Mouse (Mus musculus) neural tube, embryonic 13.5 days (tissue): ENCODE data around the gene Pdgfd. TPM values are rescaled to one million over a fixed set of nuclear protein-coding genes. Genes with fewer than 3 reads are reported as not detected.

ENCODE experiments used
- ATAC-seq: fragments of 200-750 bp; cut with Nextera tagmentation; 2 replicates; pipeline ENCODE4 v1.8.0; 2017; ENCODE audit warnings: low read depth, mild to moderate bottlenecking, moderate TSS enrichment, moderate library complexity
- H3K27ac ChIP-seq: fragments of 300-500 bp; sonication (generic); replicated peaks from 2 replicates; pipeline ENCODE4 v1.5.1; 2015; ENCODE audit warnings: moderate library complexity, mild to moderate bottlenecking, inconsistent platforms
- H3K27me3 ChIP-seq: fragments of 300-500 bp; sonication (generic); 2 replicates; pipeline ENCODE4 v1.6.1; 2015; ENCODE audit warnings: mild to moderate bottlenecking, inconsistent platforms
- H3K36me3 ChIP-seq: fragments of 300-500 bp; sonication (generic); 2 replicates; pipeline ENCODE4 v1.6.1; 2015; ENCODE audit warnings: mild to moderate bottlenecking, inconsistent platforms
- H3K4me1 ChIP-seq: fragments of 300-500 bp; sonication (generic); replicated peaks from 2 replicates; pipeline ENCODE4 v1.6.1; 2015; ENCODE audit warnings: inconsistent platforms
- H3K4me2 ChIP-seq: fragments of 300-500 bp; sonication (generic); 2 replicates; pipeline ENCODE4 v1.6.1; 2015; ENCODE audit warnings: inconsistent platforms, mild to moderate bottlenecking, moderate library complexity
- H3K4me3 ChIP-seq: fragments of 300-500 bp; sonication (generic); 2 replicates; pipeline ENCODE4 v1.5.1; 2015; ENCODE audit warnings: mild to moderate bottlenecking, inconsistent platforms
- H3K9ac ChIP-seq: fragments of 300-500 bp; sonication (generic); 2 replicates; pipeline ENCODE4 v1.6.1; 2015; ENCODE audit warnings: moderate library complexity, mild to moderate bottlenecking, inconsistent platforms
- H3K9me3 ChIP-seq: fragments of 300-500 bp; sonication (generic); 2 replicates; pipeline ENCODE4 v1.6.1; 2016; ENCODE audit warnings: inconsistent platforms
- WGBS: fragments of 180-500 bp; shearing (Covaris S2); methylation state at CpG from one replicate; pipeline ENCODE4 v1.1.7; 2015; 5-methylcytosine and 5-hydroxymethylcytosine counted together
- polyA plus RNA-seq: library from polyadenylated mRNA; unstranded; fragments of >200 nt; fragmentation: Nextera tagmentation; extraction: Ambion mirVana; gene quantifications from 2 replicates; pipeline ENCODE4 v1.2.1, GENCODE M21; 2015

Pdgfd gene
- polyA plus RNA-seq, 1 experiment from 2014 or later, result 2.2 TPM

- WGBS, result 76% methylated on average over 2 of the region's 2 CpGs
Measured at GRCm38 (mm10) chr9:6251990-6252389, 83.6 kb downstream of the Pdgfd start.

GRCm38 (mm10) chr9:6257072-6257471 lies 88.7 kb downstream of the Pdgfd start:
- H3K4me3 ChIP-seq, result no peak overlapping the region
- no peak overlapping the region for H3K4me2 ChIP-seq
- H3K27me3 ChIP-seq, result no peaks in the 10 kb centered on the region
- no peaks in the 10 kb centered on the region for H3K4me1 ChIP-seq
- no peaks in the 10 kb centered on the region for H3K36me3 ChIP-seq
- no peaks in the 10 kb centered on the region for H3K9me3 ChIP-seq
- no peak overlapping the region for H3K27ac ChIP-seq
- ATAC-seq, result no peak
- no peak overlapping the region for H3K9ac ChIP-seq

More at GRCm38 (mm10) chr9:6251990-6252389, 83.6 kb downstream of the Pdgfd start:
- no peak for ATAC-seq
- Histone ChIP-seq H3K27me3 (no peaks in the 10 kb centered on the region), H3K27ac (no peak overlapping the region), H3K4me2 (no peak overlapping the region), H3K4me1 (no peaks in the 10 kb centered on the region), H3K9ac (no peak overlapping the region), H3K36me3 (no peaks in the 10 kb centered on the region), H3K9me3 (no peaks in the 10 kb centered on the region), H3K4me3 (no peak overlapping the region)

- H3K4me2 ChIP-seq, result no peak overlapping the region
- no peaks in the 10 kb centered on the region for H3K27me3 ChIP-seq
- H3K27ac ChIP-seq, result no peak overlapping the region
- no peak for ATAC-seq
- no peaks in the 10 kb centered on the region for H3K9me3 ChIP-seq
- H3K9ac ChIP-seq, result no peak overlapping the region
- WGBS, result 80% methylated on average over 2 of the region's 2 CpGs
- H3K4me1 ChIP-seq, result no peaks in the 10 kb centered on the region
- H3K4me3 ChIP-seq, result no peak overlapping the region
- H3K36me3 ChIP-seq, result no peaks in the 10 kb centered on the region
Measured at GRCm38 (mm10) chr9:6264820-6265219, 96.4 kb downstream of the Pdgfd start.

GRCm38 (mm10) chr9:6269796-6270280 lies 101.5 kb downstream of the Pdgfd start, which contains the start of gene Ddi1:
Gene Ddi1, minus strand, starts transcription at chr9:6269846.
- no peak for ATAC-seq
- no peaks in the 10 kb centered on the region for H3K36me3 ChIP-seq
- H3K4me3 ChIP-seq, result no peak within 1 kb of the TSS
- H3K4me1 ChIP-seq, result no peaks in the 10 kb centered on the region
- no peak within 1 kb of the TSS for H3K4me2 ChIP-seq
- no peaks in the 10 kb centered on the region for H3K27me3 ChIP-seq
- WGBS, result 82% methylated on average over 1 of the region's 1 CpGs
- no peak within 1 kb of the TSS for H3K9ac ChIP-seq
- no peaks in the 10 kb centered on the region for H3K9me3 ChIP-seq
- H3K27ac ChIP-seq, result no peak within 1 kb of the TSS

- WGBS, result 88% methylated on average over 1 of the region's 1 CpGs
- no peak overlapping the region for H3K4me2 ChIP-seq
- no peak for ATAC-seq
- H3K27ac ChIP-seq, result no peak overlapping the region
- H3K9ac ChIP-seq, result no peak overlapping the region
- H3K36me3 ChIP-seq, result no peaks in the 10 kb centered on the region
- H3K4me3 ChIP-seq, result no peak overlapping the region
- no peaks in the 10 kb centered on the region for H3K9me3 ChIP-seq
- no peaks in the 10 kb centered on the region for H3K27me3 ChIP-seq
- H3K4me1 ChIP-seq, result no peaks in the 10 kb centered on the region
Measured at GRCm38 (mm10) chr9:6276395-6276794, 108.0 kb downstream of the Pdgfd start.

GRCm38 (mm10) chr9:6277526-6277925 lies 109.1 kb downstream of the Pdgfd start:
- Histone ChIP-seq H3K36me3 (no peaks in the 10 kb centered on the region), H3K27me3 (no peaks in the 10 kb centered on the region), H3K4me1 (no peaks in the 10 kb centered on the region), H3K9ac (no peak overlapping the region), H3K27ac (no peak overlapping the region), H3K4me3 (no peak overlapping the region), H3K4me2 (no peak overlapping the region), H3K9me3 (no peaks in the 10 kb centered on the region)
- no peak for ATAC-seq

- Histone ChIP-seq H3K4me3 (no peak overlapping the region), H3K4me2 (no peak overlapping the region), H3K4me1 (peaks cover 5% of the 10 kb centered on the region; the same call in 1 of the 2 replicates), H3K27ac (no peak overlapping the region), H3K9ac (no peak overlapping the region), H3K27me3 (no peaks in the 10 kb centered on the region), H3K36me3 (no peaks in the 10 kb centered on the region), H3K9me3 (no peaks in the 10 kb centered on the region)
- WGBS, result 68% methylated on average over 1 of the region's 1 CpGs
- ATAC-seq, result no peak
Measured at GRCm38 (mm10) chr9:6286770-6287169, 118.4 kb downstream of the Pdgfd start.

DNA sequence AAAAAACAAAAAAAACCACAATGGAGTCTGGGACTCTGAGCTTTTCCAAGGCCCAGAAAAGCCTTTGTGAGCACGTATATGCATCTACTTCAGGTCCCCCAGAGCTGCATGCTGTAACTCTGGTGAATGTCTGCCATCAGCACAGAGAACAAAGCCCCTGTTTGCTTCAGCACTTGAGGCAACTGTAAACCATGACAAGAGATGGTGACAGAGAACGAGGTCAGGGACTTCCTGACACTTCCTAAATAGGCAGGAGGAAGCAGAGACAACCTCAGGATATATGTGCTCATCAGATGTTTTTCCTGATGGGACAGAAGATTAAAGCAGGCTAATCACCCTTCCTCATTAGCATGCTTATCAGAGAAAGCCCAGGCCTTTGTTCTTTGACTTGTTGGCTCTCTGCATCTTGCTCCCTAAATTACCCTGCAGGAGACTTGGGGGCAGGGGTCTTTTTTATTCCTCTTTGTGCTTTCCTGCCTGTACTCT lies 120.9 kb downstream of the Pdgfd start:
- Histone ChIP-seq H3K4me2 (no peak overlapping the region), H3K36me3 (no peaks in the 10 kb centered on the region), H3K9ac (no peak overlapping the region), H3K4me3 (no peak overlapping the region), H3K27me3 (no peaks in the 10 kb centered on the region), H3K9me3 (no peaks in the 10 kb centered on the region), H3K4me1 (peaks cover 5% of the 10 kb centered on the region; the same call in 1 of the 2 replicates), H3K27ac (no peak overlapping the region)
- ATAC-seq, result peak; percentile 40; the same call in 1 of the 2 replicates
- WGBS, result 9% methylated on average over 2 of the region's 2 CpGs

DNA sequence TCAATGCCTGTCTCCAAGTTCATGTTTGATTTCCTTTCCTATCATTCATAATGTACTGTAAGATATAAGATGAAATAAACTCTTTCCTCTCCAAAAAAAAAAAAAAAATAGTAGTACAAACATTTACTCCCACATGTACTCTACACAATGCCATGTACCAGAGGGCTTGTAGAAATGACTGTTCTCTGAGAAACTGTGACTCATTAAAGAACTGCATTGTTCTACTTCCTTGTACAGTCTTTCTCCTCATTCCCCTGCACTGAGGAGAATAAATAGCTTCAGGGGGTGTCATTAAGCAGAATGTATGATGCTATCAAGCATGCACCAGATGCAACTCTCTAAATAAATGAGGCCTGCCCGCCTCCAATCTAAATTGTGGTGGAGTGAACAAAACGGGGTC lies 130.2 kb downstream of the Pdgfd start:
- H3K4me3 ChIP-seq, result no peak overlapping the region
- no peak overlapping the region for H3K27ac ChIP-seq
- no peak overlapping the region for H3K9ac ChIP-seq
- 65% methylated on average over 2 of the region's 2 CpGs for WGBS
- H3K27me3 ChIP-seq, result no peaks in the 10 kb centered on the region
- H3K9me3 ChIP-seq, result no peaks in the 10 kb centered on the region
- H3K4me2 ChIP-seq, result no peak overlapping the region
- ATAC-seq, result no peak
- H3K36me3 ChIP-seq, result no peaks in the 10 kb centered on the region
- no peaks in the 10 kb centered on the region for H3K4me1 ChIP-seq

GRCm38 (mm10) chr9:6302050-6302449 lies 133.7 kb downstream of the Pdgfd start:
- ATAC-seq, result no peak
- 78% methylated on average over 3 of the region's 3 CpGs for WGBS

DNA sequence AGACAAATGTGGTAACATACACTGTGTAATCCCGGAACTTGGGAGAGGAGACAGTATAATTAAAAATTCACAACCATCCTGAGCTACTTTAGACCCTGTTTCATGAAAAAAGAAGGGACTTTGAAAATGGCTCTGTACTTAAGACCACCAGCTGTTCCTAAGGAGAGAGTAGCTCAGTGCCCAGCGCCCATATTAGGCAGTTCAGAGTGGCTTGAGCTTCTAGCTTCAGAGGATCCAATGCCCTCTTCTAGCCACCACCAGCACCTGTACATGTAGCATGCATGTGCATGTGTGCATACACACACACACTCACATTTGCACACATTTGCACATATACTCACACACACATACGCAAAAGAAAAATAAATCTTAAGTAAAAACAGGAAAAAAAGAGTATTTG lies 136.2 kb downstream of the Pdgfd start:
- no peak overlapping the region for H3K4me2 ChIP-seq
- H3K36me3 ChIP-seq, result no peaks in the 10 kb centered on the region
- no peaks in the 10 kb centered on the region for H3K9me3 ChIP-seq
- H3K4me3 ChIP-seq, result no peak overlapping the region
- H3K9ac ChIP-seq, result no peak overlapping the region
- no peaks in the 10 kb centered on the region for H3K27me3 ChIP-seq
- no peaks in the 10 kb centered on the region for H3K4me1 ChIP-seq
- H3K27ac ChIP-seq, result no peak overlapping the region
- ATAC-seq, result no peak
- WGBS, result 86% methylated on average over 3 of the region's 3 CpGs

More at GRCm38 (mm10) chr9:6302050-6302449, 133.7 kb downstream of the Pdgfd start:
- Histone ChIP-seq H3K27me3 (no peaks in the 10 kb centered on the region), H3K4me1 (no peaks in the 10 kb centered on the region), H3K9ac (no peak overlapping the region), H3K9me3 (no peaks in the 10 kb centered on the region), H3K4me3 (no peak overlapping the region), H3K27ac (no peak overlapping the region), H3K4me2 (no peak overlapping the region), H3K36me3 (no peaks in the 10 kb centered on the region)

GRCm38 (mm10) chr9:6305847-6306246 lies 137.5 kb downstream of the Pdgfd start:
- Histone ChIP-seq H3K27me3 (no peaks in the 10 kb centered on the region), H3K9ac (no peak overlapping the region), H3K36me3 (no peaks in the 10 kb centered on the region), H3K9me3 (no peaks in the 10 kb centered on the region), H3K4me3 (no peak overlapping the region), H3K4me2 (no peak overlapping the region), H3K27ac (no peak overlapping the region), H3K4me1 (no peaks in the 10 kb centered on the region)
- WGBS, result 91% methylated on average over 3 of the region's 3 CpGs
- ATAC-seq, result no peak

DNA sequence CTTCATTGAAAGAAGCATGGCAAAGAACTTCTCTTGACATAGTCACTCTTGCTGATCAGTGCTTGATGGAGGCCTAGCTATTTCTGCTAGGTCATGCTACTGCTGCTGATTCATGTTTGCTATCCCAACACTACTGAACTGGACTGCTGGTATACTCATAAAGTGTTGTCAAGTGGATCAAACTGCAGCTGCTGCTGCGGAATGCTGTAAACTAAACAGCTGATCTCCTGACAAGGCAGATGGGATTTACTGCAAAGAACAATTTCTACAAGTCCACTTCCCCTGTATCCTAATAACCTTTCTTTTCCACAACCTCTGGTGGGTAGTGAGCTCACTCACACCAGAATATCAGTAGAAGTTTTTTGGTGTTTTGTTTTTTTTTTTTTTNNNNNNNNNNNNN lies 148.7 kb downstream of the Pdgfd start:
- ATAC-seq, result no peak
- no peak overlapping the region for H3K4me2 ChIP-seq
- H3K4me3 ChIP-seq, result no peak overlapping the region

More for the DNA sequence above, 148.7 kb downstream of the Pdgfd start:
- Histone ChIP-seq H3K27ac (no peak overlapping the region), H3K36me3 (no peaks in the 10 kb centered on the region), H3K27me3 (no peaks in the 10 kb centered on the region), H3K9ac (no peak overlapping the region), H3K9me3 (no peaks in the 10 kb centered on the region), H3K4me1 (no peaks in the 10 kb centered on the region)
- 76% methylated on average over 1 of the region's 1 CpGs for WGBS
